Mouse (Mus musculus) hindbrain, embryonic 15.5 days (tissue): Measurements from ENCODE around the gene Apobr. TPM values are rescaled to one million over a fixed set of nuclear protein-coding genes. Genes with fewer than 3 reads are reported as not detected.
A peak's percentile ranks its signal among the peaks of the same experiment; 100 is the strongest.

Experiments
- ATAC-seq: fragments of 200-750 bp; cut with Nextera tagmentation; 2 replicates; pipeline ENCODE4 v1.8.0; 2017; ENCODE audit warnings: low read depth, moderate number of reproducible peaks, moderate TSS enrichment; ENCODE audit not compliant: low FRiP score
- H3K27ac ChIP-seq: fragments of 300-500 bp; sonication (generic); replicated peaks from 2 replicates; pipeline ENCODE4 v1.5.1; 2015; ENCODE audit warnings: mild to moderate bottlenecking, inconsistent platforms
- H3K27me3 ChIP-seq: fragments of 300-500 bp; sonication (generic); 2 replicates; pipeline ENCODE4 v1.6.1; 2015; ENCODE audit warnings: control low read depth, inconsistent platforms
- H3K36me3 ChIP-seq: fragments of 300-500 bp; sonication (generic); 2 replicates; pipeline ENCODE4 v1.6.1; 2015; ENCODE audit warnings: control low read depth, inconsistent platforms
- H3K4me1 ChIP-seq: fragments of 300-500 bp; sonication (generic); replicated peaks from 2 replicates; pipeline ENCODE4 v1.6.1; 2015; ENCODE audit warnings: control low read depth, inconsistent platforms
- H3K4me2 ChIP-seq: fragments of 300-500 bp; sonication (generic); 2 replicates; pipeline ENCODE4 v1.6.1; 2015; ENCODE audit warnings: moderate library complexity, mild to moderate bottlenecking, inconsistent platforms
- H3K4me3 ChIP-seq: fragments of 300-500 bp; sonication (generic); 2 replicates; pipeline ENCODE4 v1.5.1; 2015; ENCODE audit warnings: mild to moderate bottlenecking, inconsistent platforms
- H3K9ac ChIP-seq: fragments of 300-500 bp; sonication (generic); 2 replicates; pipeline ENCODE4 v1.6.1; 2015; ENCODE audit warnings: inconsistent platforms
- H3K9me3 ChIP-seq: fragments of 300-500 bp; sonication (generic); 2 replicates; pipeline ENCODE4 v1.6.1; 2016; ENCODE audit warnings: control low read depth, inconsistent platforms
- WGBS: fragments of 180-500 bp; shearing (Covaris S2); methylation state at CpG from one replicate; pipeline ENCODE4 v1.1.7; 2015; 5-methylcytosine and 5-hydroxymethylcytosine counted together
- polyA plus RNA-seq: library from polyadenylated mRNA; unstranded; fragments of >200 nt; fragmentation: Nextera tagmentation; extraction: Ambion mirVana; gene quantifications from 2 replicates; pipeline ENCODE4 v1.2.1, GENCODE M21; 2015

Gene Apobr
- polyA plus RNA-seq, result 0.46 and 0.52 TPM in 2 replicates

DNA sequence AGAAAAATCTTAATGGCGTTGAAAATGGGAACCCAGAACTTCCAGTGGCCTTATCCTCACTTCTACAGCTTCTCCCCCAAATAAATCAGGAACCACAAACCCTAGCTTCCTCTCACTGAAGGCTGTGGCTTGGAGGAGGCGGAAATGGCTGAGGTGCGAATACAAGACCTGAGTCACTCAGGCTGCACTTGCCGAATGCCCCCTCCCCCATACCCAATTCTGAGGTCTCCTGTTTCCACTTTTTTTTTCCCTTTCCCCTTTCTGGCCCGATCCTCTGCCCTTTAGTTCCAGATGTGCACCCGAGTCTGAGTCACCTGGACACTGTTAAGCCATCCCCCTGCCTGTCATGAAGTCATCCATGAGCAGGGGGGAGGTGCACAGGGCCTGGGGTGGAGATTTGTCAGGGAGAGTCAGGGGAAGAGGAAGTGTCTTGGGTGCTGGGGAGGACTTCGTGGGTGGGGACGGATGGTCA lies at the start of gene Apobr:
Gene Apobr, plus strand, starts transcription at position 437 of the 472 bp plus-strand sequence.
- ATAC-seq, result no peak
- Histone ChIP-seq H3K4me2 (peak within 1 kb of the TSS; percentile 79), H3K4me1 (peaks cover 22% of the 10 kb centered on the region), H3K4me3 (peak within 1 kb of the TSS; percentile 66; the same call in 1 of the 2 replicates), H3K36me3 (no peaks in the 10 kb centered on the region), H3K9me3 (no peaks in the 10 kb centered on the region), H3K27me3 (peaks cover 3% of the 10 kb centered on the region), H3K27ac (no peak within 1 kb of the TSS; the same call in 1 of the 2 replicates), H3K9ac (no peak within 1 kb of the TSS)
- 87% methylated on average over 8 of the region's 8 CpGs for WGBS

- Histone ChIP-seq H3K4me3 (peak overlapping the region; percentile 48), H3K9me3 (no peaks in the 10 kb centered on the region), H3K9ac (peak overlapping the region; percentile 45), H3K4me2 (peak overlapping the region; percentile 92), H3K27ac (no peak overlapping the region), H3K36me3 (no peaks in the 10 kb centered on the region), H3K27me3 (peaks cover 13% of the 10 kb centered on the region), H3K4me1 (peaks cover 10% of the 10 kb centered on the region)
- ATAC-seq, result no peak
- 1% methylated on average over 28 of the region's 28 CpGs for WGBS
Measured at GRCm38 (mm10) chr7:126535766-126536165, 49.0 kb upstream of the Apobr start.

- Histone ChIP-seq H3K9me3 (no peaks in the 10 kb centered on the region), H3K4me3 (peak overlapping the region; percentile 48), H3K4me1 (peaks cover 10% of the 10 kb centered on the region), H3K4me2 (peak overlapping the region; percentile 92), H3K9ac (peak overlapping the region; percentile 45; the same call in 1 of the 2 replicates), H3K36me3 (no peaks in the 10 kb centered on the region), H3K27me3 (peaks cover 13% of the 10 kb centered on the region), H3K27ac (no peak overlapping the region)
- no peak for ATAC-seq
- WGBS, result 56% methylated on average over 9 of the region's 9 CpGs
Measured at GRCm38 (mm10) chr7:126536466-126536865, 48.3 kb upstream of the Apobr start.

- Histone ChIP-seq H3K9ac (no peak overlapping the region), H3K4me2 (no peak overlapping the region), H3K36me3 (no peaks in the 10 kb centered on the region), H3K4me3 (no peak overlapping the region), H3K9me3 (no peaks in the 10 kb centered on the region), H3K27ac (no peak overlapping the region), H3K4me1 (peaks cover 10% of the 10 kb centered on the region), H3K27me3 (peaks cover 13% of the 10 kb centered on the region)
- no peak for ATAC-seq
- 84% methylated on average over 5 of the region's 5 CpGs for WGBS
Measured at GRCm38 (mm10) chr7:126537820-126538585, 46.7 kb upstream of the Apobr start.

- Histone ChIP-seq H3K4me1 (no peaks in the 10 kb centered on the region), H3K4me3 (no peak overlapping the region), H3K36me3 (peaks cover 24% of the 10 kb centered on the region), H3K9ac (no peak overlapping the region), H3K4me2 (no peak overlapping the region), H3K9me3 (no peaks in the 10 kb centered on the region), H3K27me3 (peaks cover 6% of the 10 kb centered on the region), H3K27ac (no peak overlapping the region)
- 71% methylated on average over 1 of the region's 1 CpGs for WGBS
- no peak for ATAC-seq
Measured at GRCm38 (mm10) chr7:126541661-126542060, 43.1 kb upstream of the Apobr start.

DNA sequence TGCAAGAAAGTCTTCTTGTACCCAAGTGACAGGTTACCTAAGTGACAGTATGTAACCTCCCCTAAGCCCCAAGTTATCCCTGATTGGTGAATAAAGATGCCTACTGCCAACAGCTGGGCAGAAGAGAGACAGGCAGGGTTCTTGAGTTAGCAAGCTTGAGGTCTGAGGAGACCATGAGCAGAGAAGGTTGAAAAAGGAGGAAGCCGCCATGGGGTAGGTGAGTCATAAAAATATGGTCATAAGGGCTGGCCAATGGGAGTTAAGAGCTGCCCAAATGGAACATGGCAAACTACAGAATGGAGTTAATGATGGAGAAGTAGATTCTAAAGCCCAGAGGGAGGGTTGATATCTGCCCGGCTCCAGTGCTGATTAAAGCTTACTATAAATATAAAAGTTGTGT lies 39.1 kb upstream of the Apobr start:
- 87% methylated on average over 2 of the region's 2 CpGs for WGBS
- no peaks in the 10 kb centered on the region for H3K9me3 ChIP-seq
- no peak overlapping the region for H3K4me3 ChIP-seq
- no peak overlapping the region for H3K4me2 ChIP-seq
- no peak overlapping the region for H3K9ac ChIP-seq
- H3K27me3 ChIP-seq, result no peaks in the 10 kb centered on the region
- H3K27ac ChIP-seq, result no peak overlapping the region
- ATAC-seq, result no peak
- H3K4me1 ChIP-seq, result no peaks in the 10 kb centered on the region
- H3K36me3 ChIP-seq, result peaks cover 63% of the 10 kb centered on the region

- no peak overlapping the region for H3K27ac ChIP-seq
- H3K4me1 ChIP-seq, result no peaks in the 10 kb centered on the region
- peaks cover 96% of the 10 kb centered on the region for H3K36me3 ChIP-seq
- no peaks in the 10 kb centered on the region for H3K27me3 ChIP-seq
- no peak overlapping the region for H3K4me3 ChIP-seq
- no peak overlapping the region for H3K4me2 ChIP-seq
- H3K9ac ChIP-seq, result no peak overlapping the region
- WGBS, result 95% methylated on average over 1 of the region's 1 CpGs
- no peak for ATAC-seq
- no peaks in the 10 kb centered on the region for H3K9me3 ChIP-seq
Measured at GRCm38 (mm10) chr7:126554796-126555195, 29.9 kb upstream of the Apobr start.

- no peaks in the 10 kb centered on the region for H3K9me3 ChIP-seq
- no peaks in the 10 kb centered on the region for H3K27me3 ChIP-seq
- H3K36me3 ChIP-seq, result peaks cover 90% of the 10 kb centered on the region
- no peak overlapping the region for H3K4me3 ChIP-seq
- H3K4me2 ChIP-seq, result no peak overlapping the region
- no peaks in the 10 kb centered on the region for H3K4me1 ChIP-seq
- H3K27ac ChIP-seq, result no peak overlapping the region
- WGBS, result over 99% methylated on average over 5 of the region's 5 CpGs
- no peak overlapping the region for H3K9ac ChIP-seq
- no peak for ATAC-seq
Measured at GRCm38 (mm10) chr7:126556635-126557034, 28.1 kb upstream of the Apobr start.

DNA sequence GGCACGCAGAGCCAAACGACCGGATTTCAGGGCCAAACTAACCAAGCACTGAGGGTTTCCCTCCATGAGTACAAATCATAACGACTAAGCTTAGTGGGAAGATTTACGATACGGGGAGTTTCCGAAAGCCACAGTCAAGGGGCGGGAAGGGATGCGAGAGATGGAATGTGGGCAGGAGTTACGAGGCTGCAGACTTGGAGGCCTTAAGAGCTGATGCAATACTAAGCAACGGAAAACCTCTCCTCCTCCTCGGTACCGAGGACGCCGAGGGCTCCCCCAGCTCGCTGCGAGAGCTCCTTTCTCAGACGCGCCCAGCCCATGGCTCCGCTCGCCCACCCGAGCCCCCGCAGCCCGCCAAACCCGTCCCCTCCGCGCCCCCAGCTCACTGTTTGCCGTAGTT lies 19.0 kb upstream of the Apobr start:
- Histone ChIP-seq H3K4me2 (peak overlapping the region; percentile 75), H3K27me3 (no peaks in the 10 kb centered on the region), H3K9ac (peak overlapping the region; percentile 87), H3K4me1 (peaks cover 12% of the 10 kb centered on the region), H3K4me3 (peak overlapping the region; percentile 98), H3K27ac (peak overlapping the region; percentile 84), H3K9me3 (no peaks in the 10 kb centered on the region), H3K36me3 (peaks cover 30% of the 10 kb centered on the region)
- WGBS, result under 1% methylated on average over 28 of the region's 28 CpGs
- ATAC-seq, result no peak

DNA sequence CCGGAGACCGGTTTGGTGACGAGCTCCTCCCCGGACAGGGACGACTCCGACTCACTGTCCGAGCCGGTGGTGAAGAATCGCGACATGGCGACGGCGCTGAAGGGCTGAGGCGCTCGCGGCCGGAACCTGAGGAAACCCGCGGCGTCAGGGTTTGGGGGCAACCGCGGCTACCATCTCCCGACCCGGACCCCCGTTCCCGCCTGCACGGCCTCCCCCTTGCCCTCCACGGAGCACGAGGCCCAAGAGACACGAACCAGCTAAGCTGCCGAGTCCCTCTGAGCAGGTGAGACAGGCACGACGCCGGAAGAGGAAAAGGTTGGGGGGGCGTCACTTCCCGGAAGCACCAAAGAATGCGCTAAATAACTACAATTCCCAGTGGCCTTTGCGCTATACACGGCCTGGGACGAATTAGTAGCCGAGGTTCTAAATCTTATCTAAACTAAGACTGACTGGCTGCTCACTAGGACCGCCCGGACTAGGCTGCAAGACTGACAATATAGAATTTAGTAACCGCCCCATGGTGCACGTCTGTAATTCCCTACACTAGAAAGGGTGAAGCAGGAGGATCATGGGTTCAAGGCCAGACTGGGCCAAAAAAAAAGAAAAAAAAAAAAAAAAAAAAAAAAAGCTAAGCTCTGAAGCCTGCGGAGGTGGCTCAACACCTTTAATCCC lies 18.5 kb upstream of the Apobr start, which contains the start of gene Eif3c:
Gene Eif3c, minus strand, starts transcription at position 318 of the 672 bp plus-strand sequence.
- Histone ChIP-seq H3K27ac (peak within 1 kb of the TSS; percentile 84), H3K4me1 (peaks cover 12% of the 10 kb centered on the region), H3K4me3 (peak within 1 kb of the TSS; percentile 98), H3K27me3 (no peaks in the 10 kb centered on the region), H3K9ac (peak within 1 kb of the TSS; percentile 87), H3K36me3 (peaks cover 25% of the 10 kb centered on the region), H3K9me3 (no peaks in the 10 kb centered on the region), H3K4me2 (peak within 1 kb of the TSS; percentile 75)
- under 1% methylated on average over 46 of the region's 46 CpGs for WGBS
- ATAC-seq, result peak; percentile 95

DNA sequence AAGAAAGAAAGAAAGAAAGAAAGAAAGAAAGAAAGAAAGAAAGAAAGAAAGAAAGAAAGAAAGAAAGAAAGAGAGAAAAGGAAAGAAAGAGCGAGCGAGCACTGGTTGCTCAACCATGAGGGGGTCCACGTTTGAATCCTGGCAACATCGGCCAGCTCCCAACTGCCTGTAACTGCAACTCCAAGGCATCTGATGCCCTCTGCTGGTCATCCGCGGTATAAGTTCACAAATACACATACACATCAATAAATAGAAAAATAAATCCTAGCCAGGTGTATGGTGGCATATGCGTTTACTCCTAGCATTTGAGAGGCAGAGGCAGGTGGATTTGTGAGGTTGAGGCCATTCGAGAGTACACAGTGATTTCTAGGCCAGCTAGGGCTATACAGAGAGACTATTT lies 7.8 kb upstream of the Apobr start:
- Histone ChIP-seq H3K9ac (no peak overlapping the region), H3K9me3 (no peaks in the 10 kb centered on the region), H3K27ac (no peak overlapping the region), H3K36me3 (peaks cover 17% of the 10 kb centered on the region), H3K4me1 (peaks cover 8% of the 10 kb centered on the region), H3K4me3 (no peak overlapping the region), H3K27me3 (no peaks in the 10 kb centered on the region), H3K4me2 (no peak overlapping the region)
- WGBS, result 45% methylated on average over 8 of the region's 8 CpGs
- ATAC-seq, result no peak

- Histone ChIP-seq H3K36me3 (peaks cover 17% of the 10 kb centered on the region), H3K9ac (no peak overlapping the region), H3K27me3 (no peaks in the 10 kb centered on the region), H3K4me2 (no peak overlapping the region), H3K4me1 (peaks cover 16% of the 10 kb centered on the region), H3K9me3 (no peaks in the 10 kb centered on the region), H3K27ac (no peak overlapping the region), H3K4me3 (no peak overlapping the region)
- no peak for ATAC-seq
- WGBS, result 60% methylated on average over 8 of the region's 8 CpGs
Measured at GRCm38 (mm10) chr7:126579172-126579571, 5.6 kb upstream of the Apobr start.
